Mouse (Mus musculus) forebrain, embryonic 13.5 days (tissue): Measurements from ENCODE around the gene Elp5. TPM values are rescaled to one million over a fixed set of nuclear protein-coding genes. Genes with fewer than 3 reads are reported as not detected.

Source experiments
- ATAC-seq: fragments of 200-750 bp; cut with Nextera tagmentation; 2 replicates; pipeline ENCODE4 v1.8.0; 2017
- H3K27ac ChIP-seq: fragments of 300-500 bp; sonication (generic); 2 replicates; pipeline ENCODE4 v1.5.1; 2015; ENCODE audit warnings: inconsistent platforms, mild to moderate bottlenecking, moderate library complexity
- H3K27me3 ChIP-seq: fragments of 300-500 bp; sonication (generic); 2 replicates; pipeline ENCODE4 v1.6.1; 2015; ENCODE audit warnings: mild to moderate bottlenecking, inconsistent platforms
- H3K36me3 ChIP-seq: fragments of 300-500 bp; sonication (generic); 2 replicates; pipeline ENCODE4 v1.6.1; 2015; ENCODE audit warnings: mild to moderate bottlenecking, inconsistent platforms; ENCODE audit not compliant: poor library complexity, severe bottlenecking
- H3K4me1 ChIP-seq: fragments of 300-500 bp; sonication (generic); 2 replicates; pipeline ENCODE4 v1.6.1; 2015; ENCODE audit warnings: inconsistent platforms
- H3K4me2 ChIP-seq: fragments of 300-500 bp; sonication (generic); 2 replicates; pipeline ENCODE4 v1.6.1; 2015; ENCODE audit warnings: inconsistent platforms, mild to moderate bottlenecking, moderate library complexity
- H3K4me3 ChIP-seq: fragments of 300-500 bp; sonication (generic); 2 replicates; pipeline ENCODE4 v1.5.1; 2015; ENCODE audit warnings: mild to moderate bottlenecking, inconsistent platforms
- H3K9ac ChIP-seq: fragments of 300-500 bp; sonication (generic); 2 replicates; pipeline ENCODE4 v1.6.1; 2015; ENCODE audit warnings: mild to moderate bottlenecking, inconsistent platforms
- H3K9me3 ChIP-seq: fragments of 300-500 bp; sonication (generic); replicated peaks from 2 replicates; pipeline ENCODE4 v1.6.1; 2016; ENCODE audit warnings: inconsistent platforms
- WGBS: fragments of 180-500 bp; shearing (Covaris S2); methylation state at CpG from one replicate; pipeline ENCODE4 v1.1.7; 2015; 5-methylcytosine and 5-hydroxymethylcytosine counted together
- polyA plus RNA-seq: library from polyadenylated mRNA; unstranded; fragments of >200 nt; fragmentation: Nextera tagmentation; extraction: Ambion mirVana; gene quantifications from 2 replicates; pipeline ENCODE4 v1.2.1, GENCODE M21; 2015

Gene Elp5
- polyA plus RNA-seq, 1 experiment from 2014 or later, result 164 TPM

DNA sequence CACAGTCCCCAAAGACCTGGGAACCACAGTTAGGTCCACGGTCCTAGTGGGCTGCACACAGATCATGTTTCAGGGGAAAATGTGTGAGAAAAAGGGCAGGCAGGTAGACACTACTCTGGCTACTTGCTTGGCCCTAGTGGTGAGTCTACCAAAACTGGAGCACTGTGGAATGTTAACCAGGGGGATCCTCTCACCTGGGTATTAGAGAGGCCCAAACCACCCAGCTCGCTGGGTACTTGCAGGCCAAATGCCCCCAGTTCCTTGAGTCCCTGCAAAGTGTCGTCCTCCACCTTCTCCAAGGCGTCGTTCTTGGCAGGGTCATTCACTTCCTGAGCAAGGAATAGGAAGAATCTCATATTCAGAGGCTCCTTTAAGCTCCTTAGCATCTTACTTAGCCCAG, 31.7 kb upstream of the Elp5 start:
- WGBS, result 55% methylated on average over 5 of the region's 5 CpGs
- Histone ChIP-seq H3K4me1 (peaks cover 33% of the 10 kb centered on the region), H3K9me3 (no peaks in the 10 kb centered on the region), H3K36me3 (peaks cover 50% of the 10 kb centered on the region), H3K27ac (0 out of 2 replicates have a peak overlapping the region, but pooled peaks have one; percentile 59), H3K27me3 (no peaks in the 10 kb centered on the region), H3K4me2 (peak overlapping the region; percentile 85), H3K9ac (0 out of 2 replicates have a peak overlapping the region, but pooled peaks have one; percentile 16), H3K4me3 (peak overlapping the region; percentile 59; the same call in 1 of the 2 replicates)
- no peak for ATAC-seq

DNA sequence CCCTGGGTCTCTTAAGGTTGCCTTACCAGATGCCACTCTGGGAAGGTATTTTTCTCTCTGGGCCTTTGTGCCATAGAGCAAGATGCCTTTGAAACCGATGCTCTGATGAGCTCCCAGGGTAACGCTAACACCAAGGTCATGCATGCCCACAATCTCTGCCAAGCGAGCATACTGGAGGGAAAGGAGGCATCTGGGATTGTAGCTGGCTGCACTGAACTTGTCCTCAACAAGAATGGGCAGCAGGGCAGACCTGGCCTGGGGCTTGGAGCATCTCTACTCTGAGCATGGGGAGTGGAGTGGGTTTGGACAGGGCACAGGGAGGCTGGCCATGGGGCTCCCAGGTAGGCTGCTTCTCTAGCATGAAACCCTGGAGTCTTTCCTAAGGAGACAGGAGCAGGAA, 31.1 kb upstream of the Elp5 start:
- Histone ChIP-seq H3K9ac (no peak overlapping the region), H3K27ac (no peak overlapping the region), H3K9me3 (no peaks in the 10 kb centered on the region), H3K36me3 (peaks cover 57% of the 10 kb centered on the region), H3K4me1 (peaks cover 28% of the 10 kb centered on the region), H3K27me3 (no peaks in the 10 kb centered on the region), H3K4me2 (no peak overlapping the region), H3K4me3 (no peak overlapping the region)
- 93% methylated on average over 3 of the region's 3 CpGs for WGBS
- ATAC-seq, result no peak

DNA sequence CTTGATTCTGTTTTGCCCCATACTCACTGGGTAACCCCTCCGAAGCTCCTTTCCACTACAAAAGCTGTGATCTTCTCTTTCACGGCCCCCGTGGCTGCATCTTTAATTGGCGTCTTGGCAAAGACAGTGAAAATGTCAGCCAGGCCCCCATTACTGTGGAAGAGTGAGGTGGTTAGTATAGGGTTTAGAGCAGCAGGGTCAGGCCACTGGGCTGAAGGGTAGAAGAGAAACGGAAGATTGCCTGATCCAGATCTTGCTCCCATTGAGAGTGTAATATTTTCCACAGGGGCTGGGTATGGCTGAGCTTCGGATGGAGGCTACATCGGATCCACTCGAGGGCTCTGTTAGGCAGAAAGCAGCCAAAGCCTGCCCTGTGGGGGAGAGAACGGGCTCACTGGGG, 30.6 kb upstream of the Elp5 start:
- Histone ChIP-seq H3K27ac (no peak overlapping the region), H3K27me3 (no peaks in the 10 kb centered on the region), H3K9me3 (no peaks in the 10 kb centered on the region), H3K4me2 (no peak overlapping the region), H3K9ac (0 out of 2 replicates have a peak overlapping the region, but pooled peaks have one; percentile 26), H3K4me1 (peaks cover 26% of the 10 kb centered on the region), H3K36me3 (peaks cover 62% of the 10 kb centered on the region), H3K4me3 (no peak overlapping the region)
- ATAC-seq, result no peak
- 81% methylated on average over 9 of the region's 9 CpGs for WGBS

DNA sequence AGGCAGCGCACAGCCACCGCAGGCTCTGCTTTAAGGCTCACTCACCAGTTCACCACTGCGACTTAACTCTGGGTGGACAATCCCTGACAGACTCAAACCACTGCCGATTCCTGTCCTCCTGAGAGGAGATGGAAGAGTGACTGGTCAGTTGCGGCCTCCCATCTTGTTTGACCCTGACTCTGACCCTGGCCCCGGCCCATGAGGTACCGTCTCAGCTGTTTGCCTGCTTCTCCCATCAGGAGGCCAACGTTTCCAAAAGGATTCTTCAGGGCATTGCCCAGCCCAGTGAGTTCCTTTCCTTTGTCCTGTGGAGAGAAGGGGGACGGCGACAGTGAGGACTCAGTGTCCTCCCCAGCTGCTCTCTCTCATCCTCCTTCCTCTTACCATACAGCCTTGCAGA, 28.6 kb upstream of the Elp5 start:
- peaks cover 81% of the 10 kb centered on the region for H3K36me3 ChIP-seq
- H3K4me2 ChIP-seq, result no peak overlapping the region
- WGBS, result 78% methylated on average over 10 of the region's 10 CpGs
- ATAC-seq, result no peak
- H3K27ac ChIP-seq, result no peak overlapping the region
- no peak overlapping the region for H3K4me3 ChIP-seq
- no peak overlapping the region for H3K9ac ChIP-seq
- no peaks in the 10 kb centered on the region for H3K27me3 ChIP-seq
- peaks cover 16% of the 10 kb centered on the region for H3K4me1 ChIP-seq
- no peaks in the 10 kb centered on the region for H3K9me3 ChIP-seq

DNA sequence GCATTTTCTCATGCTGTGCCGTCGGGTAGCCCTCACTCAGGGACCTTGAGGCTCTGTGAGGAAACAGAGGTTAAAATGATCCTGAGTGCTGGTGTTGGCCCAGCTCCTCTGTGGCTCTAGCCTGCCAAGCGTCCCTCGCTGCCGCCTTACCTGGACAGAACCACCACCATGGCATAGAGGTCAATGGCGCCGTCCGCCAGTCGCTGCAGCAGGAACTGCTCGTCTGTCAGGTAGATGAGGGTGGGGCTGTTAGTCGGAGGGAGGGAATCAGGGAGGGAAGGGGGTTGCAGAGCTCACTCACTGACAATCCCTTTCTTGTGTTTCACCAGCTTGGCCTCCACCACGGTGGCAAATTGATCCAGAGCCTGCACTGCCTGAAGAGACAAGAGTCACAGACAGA, 28.2 kb upstream of the Elp5 start:
- Histone ChIP-seq H3K27ac (no peak overlapping the region), H3K9me3 (no peaks in the 10 kb centered on the region), H3K4me1 (peaks cover 15% of the 10 kb centered on the region), H3K27me3 (no peaks in the 10 kb centered on the region), H3K4me2 (no peak overlapping the region), H3K36me3 (peaks cover 85% of the 10 kb centered on the region), H3K9ac (no peak overlapping the region), H3K4me3 (no peak overlapping the region)
- no peak for ATAC-seq
- 90% methylated on average over 12 of the region's 12 CpGs for WGBS

DNA sequence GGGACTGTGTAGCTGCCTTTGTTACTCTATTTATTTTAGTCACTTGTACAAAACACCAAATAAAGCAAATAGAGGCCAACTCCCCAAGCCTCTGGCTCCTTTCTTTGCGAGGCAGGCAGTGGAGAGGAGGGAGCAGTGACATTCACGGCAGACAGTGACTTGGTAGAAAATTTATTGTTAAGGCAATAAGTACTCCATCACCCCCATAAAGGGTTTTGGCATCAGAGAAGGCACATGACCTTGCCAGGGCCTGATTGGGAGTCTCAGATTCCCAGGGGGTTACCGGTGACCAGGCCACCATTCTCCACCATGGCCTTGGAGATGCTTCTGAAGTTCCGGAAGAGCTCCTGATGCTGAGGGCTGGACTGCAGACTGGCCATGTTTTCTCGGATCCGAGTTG, 27.7 kb upstream of the Elp5 start:
- no peak for ATAC-seq
- Histone ChIP-seq H3K4me3 (no peak overlapping the region), H3K36me3 (peaks cover 90% of the 10 kb centered on the region), H3K4me1 (peaks cover 9% of the 10 kb centered on the region), H3K9me3 (no peaks in the 10 kb centered on the region), H3K27me3 (no peaks in the 10 kb centered on the region), H3K4me2 (no peak overlapping the region), H3K27ac (no peak overlapping the region), H3K9ac (no peak overlapping the region)
- 91% methylated on average over 6 of the region's 6 CpGs for WGBS

DNA sequence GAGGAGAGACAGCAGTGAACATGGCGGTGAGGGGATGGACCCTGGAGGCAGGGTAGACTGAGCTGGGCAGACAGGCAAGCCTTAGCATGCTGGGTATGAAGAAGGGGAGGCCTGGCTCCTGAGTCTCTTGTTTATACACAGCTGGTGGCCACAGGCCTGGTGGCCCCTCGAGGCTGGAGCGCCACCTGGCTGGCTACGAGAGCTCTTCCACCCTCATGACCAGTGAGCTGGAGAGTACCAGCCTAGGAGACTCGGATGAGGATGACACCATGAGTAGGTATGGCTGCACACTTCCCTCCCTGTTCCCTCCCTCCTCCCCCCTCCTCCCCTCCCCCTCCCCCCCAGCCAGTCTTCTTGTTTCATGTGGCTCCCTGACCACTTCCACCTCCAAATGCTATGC, 23.2 kb upstream of the Elp5 start:
- Histone ChIP-seq H3K9ac (no peak overlapping the region), H3K9me3 (no peaks in the 10 kb centered on the region), H3K27ac (no peak overlapping the region), H3K27me3 (no peaks in the 10 kb centered on the region), H3K4me3 (no peak overlapping the region), H3K36me3 (peaks cover 62% of the 10 kb centered on the region), H3K4me1 (peaks cover 34% of the 10 kb centered on the region), H3K4me2 (no peak overlapping the region)
- ATAC-seq, result no peak
- WGBS, result 57% methylated on average over 5 of the region's 5 CpGs

DNA sequence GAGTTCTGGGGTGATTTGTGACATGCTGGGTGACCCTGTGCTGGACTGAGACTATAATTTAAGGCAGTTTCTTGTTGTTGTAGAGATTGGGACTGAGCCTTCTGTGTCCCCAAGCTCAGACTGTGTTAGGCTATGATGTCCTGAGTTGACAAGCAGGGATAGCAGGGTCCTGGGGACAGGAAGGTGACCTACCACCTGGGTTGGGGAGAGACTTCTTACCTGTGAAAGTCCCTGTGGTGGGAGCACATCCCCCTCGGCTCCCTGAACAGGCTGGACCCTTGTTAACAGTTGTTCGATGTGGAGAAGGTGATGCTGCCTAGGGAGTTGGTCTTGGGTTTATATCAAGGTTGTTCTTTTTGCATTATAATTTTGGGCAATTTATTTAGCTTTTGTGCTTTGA, 20.2 kb upstream of the Elp5 start:
- peaks cover 50% of the 10 kb centered on the region for H3K4me1 ChIP-seq
- 95% methylated on average over 2 of the region's 2 CpGs for WGBS

DNA sequence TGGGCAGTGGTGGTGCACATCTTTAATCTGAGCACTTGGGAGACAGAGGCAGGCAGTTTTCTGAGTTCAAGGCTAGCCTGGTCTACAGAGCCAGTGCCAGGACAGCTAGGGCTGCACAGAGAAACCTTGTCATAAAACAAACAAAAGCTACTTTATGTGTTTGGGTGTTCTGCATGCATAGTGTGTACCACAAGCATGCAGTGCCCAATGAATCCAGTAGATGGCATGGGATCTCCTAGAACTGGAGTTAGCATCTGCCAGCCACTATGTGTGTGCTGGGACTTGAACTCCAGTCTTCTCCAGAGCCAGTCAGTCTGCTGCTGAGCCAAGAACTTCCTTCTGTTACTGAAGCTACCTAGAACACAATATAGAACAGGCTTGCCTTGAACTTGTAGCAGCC, 19.5 kb upstream of the Elp5 start:
- no peak for ATAC-seq
- H3K9ac ChIP-seq, result peak overlapping the region; percentile 86
- peak overlapping the region; percentile 69 for H3K4me3 ChIP-seq
- H3K27ac ChIP-seq, result no peak overlapping the region
- no peaks in the 10 kb centered on the region for H3K27me3 ChIP-seq
- peaks cover 52% of the 10 kb centered on the region for H3K36me3 ChIP-seq
- H3K4me2 ChIP-seq, result peak overlapping the region; percentile 88
- H3K4me1 ChIP-seq, result peaks cover 53% of the 10 kb centered on the region
- no peaks in the 10 kb centered on the region for H3K9me3 ChIP-seq

More for the DNA sequence above, 20.2 kb upstream of the Elp5 start:
- peaks cover 58% of the 10 kb centered on the region for H3K36me3 ChIP-seq
- H3K4me2 ChIP-seq, result peak overlapping the region; percentile 88
- H3K9ac ChIP-seq, result peak overlapping the region; percentile 34; the same call in 1 of the 2 replicates
- no peak overlapping the region for H3K27ac ChIP-seq
- no peak for ATAC-seq
- no peaks in the 10 kb centered on the region for H3K27me3 ChIP-seq
- no peaks in the 10 kb centered on the region for H3K9me3 ChIP-seq
- H3K4me3 ChIP-seq, result peak overlapping the region; percentile 69

DNA sequence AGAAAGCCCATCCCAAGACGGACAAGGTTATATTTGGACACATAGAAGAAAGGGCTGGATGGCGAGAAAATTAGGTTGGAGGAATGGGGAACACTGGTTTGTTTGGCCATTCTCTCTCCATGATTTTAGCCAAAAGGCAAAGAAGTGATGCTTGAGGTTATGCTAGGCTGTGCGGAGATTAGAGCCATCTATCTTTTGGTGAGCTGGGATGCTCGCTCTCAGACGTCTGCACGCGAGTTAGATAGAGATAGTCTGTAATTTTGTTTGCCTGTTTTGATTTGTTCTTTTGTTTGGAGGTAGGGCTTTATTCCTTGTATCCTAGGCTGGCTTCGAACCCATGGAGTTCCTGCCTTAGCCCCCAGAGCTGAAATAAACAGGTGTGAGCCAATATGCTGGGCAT, 18.8 kb upstream of the Elp5 start:
- no peaks in the 10 kb centered on the region for H3K27me3 ChIP-seq
- H3K9me3 ChIP-seq, result no peaks in the 10 kb centered on the region
- ATAC-seq, result no peak
- peak overlapping the region; percentile 95 for H3K27ac ChIP-seq
- H3K4me1 ChIP-seq, result peaks cover 53% of the 10 kb centered on the region
- 16% methylated on average over 8 of the region's 8 CpGs for WGBS
- peak overlapping the region; percentile 88 for H3K4me2 ChIP-seq
- peaks cover 45% of the 10 kb centered on the region for H3K36me3 ChIP-seq
- H3K9ac ChIP-seq, result peak overlapping the region; percentile 86
- peak overlapping the region; percentile 69 for H3K4me3 ChIP-seq

DNA sequence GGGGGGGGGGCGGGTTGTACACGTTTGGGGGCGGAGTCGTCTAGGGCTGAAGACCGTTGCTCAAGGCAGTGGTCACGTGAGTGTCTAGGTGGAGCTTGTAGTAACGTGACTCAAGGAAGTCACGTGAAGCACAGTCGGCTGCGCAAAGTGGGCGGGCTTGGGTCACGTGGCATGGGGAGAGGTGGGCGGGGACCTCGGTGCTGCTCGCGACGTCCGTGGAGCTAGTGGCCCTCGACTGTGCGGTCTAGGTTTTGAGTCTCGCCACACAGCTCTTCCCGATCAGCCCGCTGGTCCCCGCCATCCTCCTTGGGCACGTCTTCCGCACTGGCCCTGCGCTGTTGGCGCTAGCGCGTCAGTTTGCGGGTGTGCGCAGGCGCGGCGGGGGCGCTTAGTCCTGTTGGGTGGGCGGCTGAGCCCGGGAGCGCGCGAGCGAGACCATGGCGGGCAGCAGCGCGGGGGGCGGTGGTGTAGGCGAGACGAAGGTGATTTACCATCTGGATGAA, 18.1 kb upstream of the Elp5 start, which contains the start of gene Dvl2:
Gene Dvl2, plus strand, starts transcription at position 200 of the 503 bp plus-strand sequence.
- H3K4me3 ChIP-seq, result peak within 1 kb of the TSS; percentile 69
- peaks cover 53% of the 10 kb centered on the region for H3K4me1 ChIP-seq
- peak within 1 kb of the TSS; percentile 88 for H3K4me2 ChIP-seq
- peaks cover 38% of the 10 kb centered on the region for H3K36me3 ChIP-seq
- H3K27ac ChIP-seq, result peak within 1 kb of the TSS; percentile 95
- under 1% methylated on average over 48 of the region's 48 CpGs for WGBS
- H3K27me3 ChIP-seq, result no peaks in the 10 kb centered on the region
- H3K9ac ChIP-seq, result peak within 1 kb of the TSS; percentile 86
- H3K9me3 ChIP-seq, result no peaks in the 10 kb centered on the region
- ATAC-seq, result peak; percentile 67

DNA sequence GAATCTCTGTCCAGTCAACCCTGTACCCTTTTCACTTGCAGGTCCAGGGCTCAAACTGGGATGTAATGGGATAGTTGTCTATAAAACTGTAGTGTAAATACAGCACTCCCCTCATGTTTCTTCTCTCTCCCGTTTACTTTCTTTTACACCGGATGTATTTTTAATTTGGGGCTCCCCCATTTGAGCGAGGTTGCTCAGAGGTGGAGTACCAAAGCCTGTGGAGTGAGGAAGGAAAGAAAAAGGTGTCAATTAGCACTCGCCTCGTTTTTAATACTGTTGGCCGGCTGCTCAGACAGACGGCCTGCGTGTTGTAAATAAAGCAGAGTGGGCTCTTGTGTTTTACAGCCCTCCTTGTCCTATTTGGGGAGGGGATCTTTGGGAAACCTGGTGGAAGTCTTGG, 17.3 kb upstream of the Elp5 start:
- H3K9me3 ChIP-seq, result no peaks in the 10 kb centered on the region
- 0 out of 2 replicates have a peak overlapping the region, but pooled peaks have one; percentile 62 for H3K27ac ChIP-seq
- peak overlapping the region; percentile 88; the same call in 1 of the 2 replicates for H3K4me2 ChIP-seq
- no peak overlapping the region for H3K9ac ChIP-seq
- peak overlapping the region; percentile 69 for H3K4me3 ChIP-seq
- no peaks in the 10 kb centered on the region for H3K27me3 ChIP-seq
- WGBS, result 83% methylated on average over 8 of the region's 8 CpGs
- H3K4me1 ChIP-seq, result peaks cover 58% of the 10 kb centered on the region
- peaks cover 30% of the 10 kb centered on the region for H3K36me3 ChIP-seq
- ATAC-seq, result no peak
